Mouse (Mus musculus): ENCODE results near the gene Ccdc28a. TPM values are rescaled to one million over a fixed set of nuclear protein-coding genes. Genes with fewer than 3 reads are reported as not detected.

The Ccdc28a gene
- 1 to 10 TPM; 6.4 to 6.7 TPM for total RNA-seq (2021)

DNA sequence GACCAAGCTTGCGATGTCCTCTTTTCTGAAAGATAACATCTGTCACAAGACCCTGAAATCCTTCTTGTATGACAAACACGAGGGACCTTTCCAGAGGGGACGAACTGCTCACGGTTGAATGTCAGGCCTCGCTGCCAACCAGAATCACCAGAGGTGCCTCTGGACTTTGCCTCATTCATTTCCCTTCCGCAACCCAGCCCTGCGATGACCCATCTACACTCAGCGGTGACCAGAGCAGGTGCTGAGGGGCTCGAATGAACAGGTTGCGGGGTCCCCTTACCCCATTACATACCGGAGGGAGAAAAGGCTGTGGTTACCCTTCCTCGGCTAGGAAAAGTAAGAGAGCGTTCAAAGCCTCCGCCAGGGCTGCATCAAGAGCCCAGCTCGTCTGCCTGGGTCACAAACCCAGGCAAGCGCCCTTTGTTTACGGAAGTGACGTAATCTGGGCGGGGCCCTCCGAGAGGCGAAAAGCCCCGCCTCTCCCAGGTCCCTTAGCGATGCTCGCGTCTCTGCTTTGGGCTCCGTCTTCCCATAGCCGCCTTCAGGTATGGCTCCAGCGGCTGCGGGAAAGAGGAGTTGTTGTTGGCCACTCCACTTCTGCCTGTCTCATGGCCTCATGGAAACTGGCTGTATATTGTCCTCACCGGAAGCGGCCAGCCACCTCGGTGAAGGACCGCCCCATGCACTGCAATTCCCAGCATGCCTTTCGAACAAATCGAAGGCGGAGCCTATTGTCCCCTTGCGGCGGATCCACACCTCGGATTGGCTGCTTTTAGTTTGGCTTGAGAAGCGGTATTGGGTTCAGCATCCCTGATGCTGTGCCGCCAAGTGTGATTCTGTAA lies at the start of gene Ccdc28a:
Ccdc28a (minus strand) TSS at position 439 of the 842 bp plus-strand sequence.
- intact Hi-C loops (cut with DNase I): loop anchor here (5.0 kb wide), 1 partner anchor 83 kb away; the partner anchor contains the start of gene Nhsl1

DNA sequence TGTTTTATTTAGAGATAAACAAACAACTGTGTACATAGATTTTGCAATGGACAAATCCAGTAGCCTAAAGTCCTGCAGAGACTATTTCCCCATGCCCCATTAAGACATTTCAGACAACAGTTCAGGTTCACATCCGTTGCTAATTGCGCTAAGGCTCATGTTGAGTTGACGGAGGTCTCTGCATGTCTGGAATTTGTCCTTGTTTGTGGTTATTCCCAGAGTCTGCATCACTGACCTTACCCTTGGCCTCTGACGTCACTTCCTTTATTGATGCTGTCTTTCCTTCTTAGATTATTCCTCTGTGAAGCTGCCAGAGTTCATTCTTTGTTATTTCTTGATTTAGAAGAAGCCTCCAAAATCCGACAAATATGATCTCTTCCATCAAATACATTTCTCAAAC lies 49.2 kb upstream of the Ccdc28a start:
- intact Hi-C loops (cut with DNase I): no loop called here
- peak in 1 of 2 experiments; percentile 11 for DNase-seq

More for the DNA sequence above, at the start of gene Ccdc28a:
- peak; percentile 97 to 98 for DNase-seq

DNA sequence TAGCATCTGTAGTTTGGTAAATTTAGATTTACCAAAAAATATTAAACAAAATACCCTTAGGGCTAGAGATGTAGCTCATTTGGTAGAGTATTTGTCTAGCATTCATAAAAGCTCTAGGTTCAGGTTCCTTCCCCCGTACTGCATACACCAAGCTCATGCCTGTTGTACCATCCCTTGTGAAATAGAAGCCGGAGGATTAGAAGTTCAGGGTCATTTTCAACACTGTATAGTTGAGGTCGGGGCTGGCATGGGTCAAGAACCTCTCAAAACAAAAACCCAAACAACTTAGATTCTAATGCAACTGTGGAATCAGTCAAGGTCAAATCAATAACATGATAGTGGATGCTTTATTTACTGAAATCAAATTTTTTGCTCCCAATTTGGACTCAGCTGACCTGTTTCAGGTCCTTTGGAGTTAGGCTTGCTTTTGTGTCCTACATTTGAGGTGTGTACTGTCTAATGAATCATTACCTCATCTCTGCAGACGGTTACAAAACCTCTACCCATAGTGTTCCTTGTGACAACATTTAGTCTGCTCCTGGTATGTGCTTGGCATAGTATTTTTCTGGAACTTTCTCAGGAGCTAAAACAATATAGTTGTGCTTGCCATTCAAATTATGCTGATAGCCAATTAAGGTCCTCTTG lies 41.4 kb upstream of the Ccdc28a start:
- intact Hi-C loops (cut with DNase I): no loop called here
- DNase-seq: no peak

DNA sequence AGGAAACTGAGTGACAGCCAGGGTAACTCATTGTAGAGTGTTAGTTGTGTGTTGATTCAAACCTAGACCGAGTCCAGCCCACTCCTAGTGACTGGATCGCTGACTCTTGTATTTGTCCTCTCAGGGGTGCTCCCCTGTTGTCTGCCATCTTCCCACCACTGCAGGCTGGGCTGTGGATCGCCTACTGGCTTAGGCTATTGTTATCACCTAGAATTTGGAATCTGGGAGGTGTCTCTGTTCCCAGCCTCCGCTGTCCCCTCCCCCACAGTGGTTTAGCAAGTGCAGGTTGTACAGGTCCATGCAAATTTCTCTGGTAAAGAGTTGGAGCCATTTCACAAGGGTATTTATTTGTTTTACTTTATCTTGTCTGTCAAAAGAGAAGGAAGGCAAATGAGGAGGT lies 16.5 kb upstream of the Ccdc28a start:
- no peak for DNase-seq
- intact Hi-C loops (cut with DNase I): no loop called here

DNA sequence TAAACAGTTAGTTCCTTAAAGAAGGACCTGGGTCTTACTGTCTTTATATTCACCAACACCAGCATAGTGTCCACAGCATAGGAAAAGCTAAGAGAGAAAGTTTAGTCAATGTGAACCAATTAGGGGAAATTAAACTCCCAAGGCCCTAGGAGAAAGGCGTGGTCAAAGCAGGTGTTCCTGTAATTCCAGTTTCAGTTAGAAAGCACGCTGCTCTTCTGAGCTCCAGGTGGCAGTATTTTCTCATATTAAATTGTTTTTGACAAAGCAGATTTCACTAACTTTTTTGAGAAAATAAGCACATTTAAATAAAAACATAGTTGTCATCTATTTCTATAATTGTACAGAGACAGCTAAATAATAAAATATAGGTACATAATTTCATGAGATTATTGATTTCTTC lies 8.8 kb upstream of the Ccdc28a start:
- intact Hi-C loops (cut with DNase I): loop anchor here (2.0 kb wide), 1 partner anchor 147 kb away; no protein-coding TSS in a partner anchor
- no peak for DNase-seq

GRCm38 (mm10) chr10:18237191-18237590 lies 2.4 kb upstream of the Ccdc28a start:
- peak; percentile 22 to 26 for DNase-seq
- intact Hi-C loops (cut with DNase I): loop anchor here (2.0 to 5.0 kb wide), 2 partner anchors 80 to 292 kb away; partner anchors contain the start of gene Nhsl1

GRCm38 (mm10) chr10:18236328-18236927 lies 1.6 kb upstream of the Ccdc28a start:
- DNase-seq: no peak
- intact Hi-C loops (cut with DNase I): loop anchor here (2.0 to 5.0 kb wide), 2 partner anchors 81 to 292 kb away; partner anchors contain the start of gene Nhsl1

DNA sequence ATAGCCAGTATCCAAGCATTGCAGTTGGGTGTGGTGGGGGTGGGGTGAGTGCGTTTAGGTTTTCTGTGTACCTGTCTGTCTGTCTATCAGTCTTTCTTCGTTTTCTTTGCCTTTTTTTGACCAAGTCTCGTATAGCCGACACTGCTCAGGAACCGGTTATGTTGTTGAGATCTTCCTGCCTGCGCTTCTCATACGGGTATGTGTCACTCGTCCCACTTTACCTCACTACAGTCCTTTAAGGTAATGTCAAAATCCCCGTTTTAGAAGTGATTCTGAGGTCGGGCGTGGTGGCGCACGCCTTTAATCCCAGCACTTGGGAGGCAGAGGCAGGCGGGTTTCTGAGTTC lies 577 bp upstream of the Ccdc28a start:
- no peak for DNase-seq
- intact Hi-C loops (cut with DNase I): loop anchor here (5.0 kb wide), 1 partner anchor 82 kb away; the partner anchor contains the start of gene Nhsl1

DNA sequence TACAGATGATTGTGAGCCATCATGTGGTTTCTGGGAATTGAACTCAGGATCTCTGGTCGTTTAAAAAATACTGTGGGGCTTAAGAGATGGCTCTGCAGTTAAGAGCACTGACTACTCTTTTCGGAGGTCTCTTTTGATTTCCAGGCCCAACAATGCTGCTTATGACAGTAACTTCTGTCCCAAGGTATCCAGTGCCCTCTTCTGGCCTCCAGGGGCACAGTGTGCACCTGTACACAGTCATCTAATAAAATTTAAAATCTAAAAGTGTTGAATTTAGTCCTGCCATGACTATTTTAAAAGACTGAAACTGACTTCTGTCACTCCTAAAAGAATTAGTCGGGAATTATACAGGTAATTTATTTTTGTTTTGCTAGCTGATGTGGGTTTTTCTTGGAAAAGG lies 907 bp downstream of the Ccdc28a start:
- intact Hi-C loops (cut with DNase I): no loop called here
- no peak for DNase-seq

- intact Hi-C loops (cut with DNase I): no loop called here
- no peak for DNase-seq
Measured at GRCm38 (mm10) chr10:18224386-18224785, 10.4 kb downstream of the Ccdc28a start.

- intact Hi-C loops (cut with DNase I): no loop called here
- DNase-seq: no peak
Measured at GRCm38 (mm10) chr10:18219351-18219750, 15.4 kb downstream of the Ccdc28a start.

DNA sequence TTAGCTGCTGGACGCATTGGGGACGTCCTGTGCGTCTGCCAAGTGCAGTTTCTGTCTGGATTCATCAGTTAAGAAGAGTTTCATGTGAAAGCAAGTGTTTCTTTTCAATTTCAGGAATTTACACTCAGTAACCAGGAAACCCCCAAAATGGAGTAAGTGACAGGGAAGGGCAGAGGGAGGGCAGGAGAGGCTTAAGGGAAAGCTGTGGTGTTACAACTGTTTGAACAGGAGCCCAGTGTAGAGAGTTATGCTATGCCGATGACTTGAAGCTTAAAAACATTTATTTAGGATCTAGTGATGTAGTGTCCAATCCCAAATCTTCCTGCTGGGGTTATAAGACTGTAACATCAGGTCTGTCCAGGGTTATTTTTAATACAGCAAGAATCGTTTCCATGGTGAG lies 20.7 kb downstream of the Ccdc28a start:
- DNase-seq: no peak
- intact Hi-C loops (cut with DNase I): loop anchor here (5.0 kb wide), 1 partner anchor 482 kb away; no protein-coding TSS in a partner anchor

- DNase-seq: no peak
- intact Hi-C loops (cut with DNase I): loop anchor here (5.0 kb wide), 1 partner anchor 481 kb away; no protein-coding TSS in a partner anchor
Measured at GRCm38 (mm10) chr10:18213373-18213772, 21.4 kb downstream of the Ccdc28a start.

DNA sequence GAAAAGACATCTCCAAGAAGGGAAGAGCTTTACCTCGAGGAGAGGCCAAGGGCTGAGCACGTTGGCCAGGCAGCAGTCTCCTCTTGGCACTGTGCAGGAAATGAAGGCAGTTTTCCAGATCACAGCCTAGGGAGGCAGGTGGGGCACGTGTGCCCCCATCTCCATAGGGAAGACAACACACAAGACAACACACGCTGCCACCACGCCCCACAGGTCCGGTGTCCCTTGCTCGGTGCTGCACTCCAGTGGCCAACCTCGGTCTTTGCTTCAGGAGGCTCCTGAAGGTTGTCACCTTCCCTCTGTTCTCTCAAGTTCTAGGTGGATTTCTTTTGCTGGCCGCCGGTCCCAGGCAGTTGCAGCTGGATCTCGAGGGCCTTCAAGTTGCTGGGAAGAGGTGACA lies 24.1 kb downstream of the Ccdc28a start, which contains the start of gene Ect2l:
Ect2l (minus strand) TSS at position 165 of the 400 bp plus-strand sequence.
- peak; percentile 45 to 70 for DNase-seq
- intact Hi-C loops (cut with DNase I): loop anchor here (5.0 kb wide), 1 partner anchor 478 kb away; no protein-coding TSS in a partner anchor

DNA sequence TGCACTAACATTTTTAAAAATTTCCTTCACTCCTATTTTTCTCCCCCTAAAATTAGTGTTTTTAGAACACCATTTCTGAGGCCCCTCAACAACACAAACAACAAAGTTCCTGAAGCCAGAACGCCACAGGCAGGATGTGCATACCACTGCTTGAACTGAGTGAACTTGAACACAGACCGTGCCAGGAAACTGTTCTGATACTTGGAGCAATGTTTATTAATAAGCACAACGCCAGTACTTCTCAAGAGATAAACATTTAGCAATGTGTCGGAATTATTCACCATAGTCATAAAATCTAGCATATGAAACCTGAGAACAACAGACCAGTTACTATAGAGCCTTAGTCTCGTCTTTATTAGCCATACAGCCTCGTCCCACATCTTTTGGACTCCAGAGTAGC lies 24.7 kb downstream of the Ccdc28a start:
- no peak for DNase-seq
- intact Hi-C loops (cut with DNase I): loop anchor here (5.0 kb wide), 1 partner anchor 478 kb away; no protein-coding TSS in a partner anchor

DNA sequence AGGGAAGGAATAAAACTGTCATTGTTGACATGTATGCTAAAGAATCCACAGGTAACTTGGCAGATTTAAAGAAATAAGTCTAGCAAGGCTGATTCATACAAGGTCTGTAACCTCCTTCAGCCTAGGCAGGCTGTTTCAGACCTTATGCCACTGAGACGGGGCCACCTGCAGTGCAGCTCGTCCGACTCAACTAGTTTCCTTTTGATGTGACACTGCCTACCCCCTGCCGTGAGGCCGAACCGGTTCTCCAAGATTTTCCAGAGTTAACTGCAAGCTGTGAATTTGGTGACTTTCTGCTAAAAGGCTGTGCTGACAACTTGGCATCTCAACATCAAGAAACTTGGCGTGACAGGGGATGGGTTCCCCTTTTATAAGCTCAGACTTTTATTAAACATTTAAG lies 30.7 kb downstream of the Ccdc28a start:
- no peak for DNase-seq
- intact Hi-C loops (cut with DNase I): no loop called here

DNA sequence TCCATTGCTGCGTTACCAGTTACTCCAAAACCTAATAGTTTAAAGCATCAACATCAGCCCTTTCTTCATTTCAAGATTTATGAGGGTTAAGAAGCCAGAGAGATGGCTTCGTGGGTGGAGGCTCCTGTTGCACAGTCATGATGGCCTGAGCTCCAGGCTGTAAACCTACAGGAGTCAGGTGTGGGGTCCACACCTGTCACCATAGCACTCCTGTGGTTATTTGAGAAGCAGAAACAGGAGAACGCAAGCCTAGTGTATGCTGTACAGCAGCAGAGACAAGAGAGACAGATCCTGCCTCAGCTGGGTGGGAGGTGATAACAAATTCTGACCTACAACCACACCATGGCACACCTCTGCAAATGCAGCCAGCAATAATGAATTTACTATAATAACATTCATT lies 32.4 kb downstream of the Ccdc28a start:
- DNase-seq: no peak
- intact Hi-C loops (cut with DNase I): no loop called here

DNA sequence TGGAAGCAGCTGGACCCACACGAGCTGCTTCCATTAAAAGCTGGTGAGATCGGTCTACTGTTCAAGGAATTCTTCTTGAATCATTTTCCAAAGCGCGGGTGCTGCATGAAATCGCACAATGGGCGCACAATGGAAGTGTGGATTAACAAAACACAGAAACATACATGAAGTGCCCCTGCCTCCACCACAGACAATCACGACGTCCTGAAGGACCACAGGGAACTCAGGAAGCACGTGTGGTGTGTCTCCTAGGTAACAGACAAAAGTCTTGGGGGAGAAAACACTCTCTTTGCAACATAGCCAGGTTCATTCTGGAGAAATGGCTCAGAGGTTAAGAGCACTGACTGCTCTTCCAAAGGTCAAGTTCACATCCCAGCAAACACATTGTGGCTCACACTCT lies 34.1 kb downstream of the Ccdc28a start:
- no peak for DNase-seq
- intact Hi-C loops (cut with DNase I): no loop called here

DNA sequence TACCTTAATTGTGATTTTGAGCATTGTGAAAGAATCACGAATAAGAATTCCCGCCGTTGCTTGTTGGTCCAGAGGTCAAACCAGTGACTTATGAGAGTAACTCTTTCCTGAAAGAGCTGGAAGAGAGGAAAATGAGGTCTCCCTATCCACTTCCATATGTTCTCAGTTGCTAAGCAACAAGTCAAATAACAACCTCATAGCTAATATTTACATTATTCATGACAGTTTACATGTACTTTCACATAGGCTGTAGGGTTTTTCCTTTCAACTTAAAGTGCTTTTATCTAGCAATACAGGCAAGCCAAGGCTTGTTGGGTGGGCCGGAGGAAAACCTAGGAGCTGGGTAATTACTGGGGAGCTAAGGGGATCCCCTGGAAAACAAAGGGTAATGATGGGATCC lies 34.9 kb downstream of the Ccdc28a start:
- intact Hi-C loops (cut with DNase I): loop anchor here (5.0 kb wide), 1 partner anchor 468 kb away; no protein-coding TSS in a partner anchor
- no peak for DNase-seq

GRCm38 (mm10) chr10:18198286-18199015 lies 36.3 kb downstream of the Ccdc28a start:
- DNase-seq: no peak
- intact Hi-C loops (cut with DNase I): loop anchor here (5.0 kb wide), 1 partner anchor 466 kb away; no protein-coding TSS in a partner anchor
